Mouse (Mus musculus): ENCODE measurements around the gene Acsl1. TPM values are rescaled to one million over a fixed set of nuclear protein-coding genes. Genes with fewer than 3 reads are reported as not detected.

Gene Acsl1
- polyA plus RNA-seq, 1 experiment, result 23.0 TPM

DNA sequence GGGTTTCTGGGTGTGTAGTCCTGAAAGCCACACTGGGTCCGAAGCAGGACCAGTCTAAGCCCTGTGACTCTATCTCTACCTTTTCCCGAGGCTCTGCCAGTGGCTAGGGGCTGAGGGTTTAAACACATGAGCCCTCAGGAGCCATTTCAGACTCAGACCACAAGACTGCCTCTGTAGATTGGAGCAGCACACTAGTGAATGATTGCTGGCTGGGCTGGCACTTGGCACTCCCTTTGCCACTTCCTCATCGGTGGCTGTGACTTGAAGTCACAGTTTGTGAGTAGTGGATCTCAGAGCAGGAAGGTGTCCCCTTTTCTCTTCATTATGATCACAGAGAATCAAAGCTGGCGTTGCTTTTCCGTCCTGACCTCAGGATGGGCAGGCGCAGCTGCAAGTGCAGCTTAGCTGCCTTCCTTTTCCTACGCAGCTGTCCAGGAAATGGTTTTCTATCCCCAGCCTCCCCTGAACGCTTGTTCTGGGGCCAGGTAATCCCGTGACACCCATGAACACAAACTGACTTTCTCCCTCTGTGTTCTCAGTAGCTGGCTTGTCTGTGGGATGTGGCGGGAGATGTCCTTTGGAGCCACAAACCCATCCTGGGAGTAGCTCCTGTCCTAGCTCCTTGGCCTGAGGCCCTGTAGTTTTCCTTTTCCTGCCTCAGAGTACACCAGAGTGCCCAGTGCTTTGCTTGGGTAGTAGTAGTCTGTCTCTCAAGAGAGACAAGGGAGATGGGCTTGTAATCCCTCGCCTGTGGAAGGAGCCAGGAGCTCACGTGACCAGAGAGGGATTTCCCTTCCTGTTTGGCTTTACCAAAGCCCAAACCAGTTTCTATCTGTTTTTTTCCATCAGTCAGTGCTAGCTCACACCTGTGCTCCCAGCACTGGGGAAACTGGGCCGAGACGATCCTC is 37.9 kb downstream of the Acsl1 start:
- Histone ChIP-seq H3K4me1 (ENCODE audit: control insufficient read depth, insufficient read depth, insufficient read length, low read length) (no peaks in the 10 kb centered on the region), H3K27me3 (ENCODE audit: control insufficient read depth, insufficient read depth, low read length) (no peaks in the 10 kb centered on the region), H3K27ac (ENCODE audit: insufficient read depth, low read depth, low read length) (no peak overlapping the region), H3K36me3 (ENCODE audit: control insufficient read depth, insufficient read depth, low read length) (peaks cover 30% of the 10 kb centered on the region), H3K4me3 (ENCODE audit: low read depth, low read length) (no peak overlapping the region)
- WGBS, result 72% methylated on average over 14 of the region's 14 CpGs
- TF ChIP-seq CTCF (IDR thresholded peaks at IDR 0.05; ENCODE audit: extremely low read depth, insufficient read length, insufficient replicate concordance, low read depth, low read length) (no peak), POLR2A (IDR thresholded peaks at IDR 0.05; ENCODE audit: low read depth, low read length) (no peak)

DNA sequence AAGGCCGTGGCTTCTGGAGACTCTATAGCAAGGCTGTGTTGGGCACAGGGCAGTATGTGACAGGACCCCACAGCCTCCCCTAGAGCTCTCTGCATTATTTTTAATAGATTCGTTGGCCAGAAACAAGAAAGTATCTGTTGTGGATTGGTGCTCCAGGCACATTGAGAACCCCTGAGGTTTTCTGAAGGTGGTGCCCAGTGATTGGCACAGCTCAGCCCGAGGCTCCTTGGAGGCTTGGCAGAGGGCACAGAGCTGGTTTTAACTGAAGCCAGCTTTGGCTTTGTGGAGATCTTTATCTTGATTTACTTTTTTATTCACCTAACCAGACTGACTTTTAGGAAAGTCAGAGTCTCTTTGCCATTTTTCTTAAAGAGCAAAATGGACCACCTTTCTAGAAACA is 38.6 kb downstream of the Acsl1 start:
- 86% methylated on average over 3 of the region's 3 CpGs for WGBS
- H3K27ac ChIP-seq (ENCODE audit: insufficient read depth, low read depth, low read length), result no peak overlapping the region

DNA sequence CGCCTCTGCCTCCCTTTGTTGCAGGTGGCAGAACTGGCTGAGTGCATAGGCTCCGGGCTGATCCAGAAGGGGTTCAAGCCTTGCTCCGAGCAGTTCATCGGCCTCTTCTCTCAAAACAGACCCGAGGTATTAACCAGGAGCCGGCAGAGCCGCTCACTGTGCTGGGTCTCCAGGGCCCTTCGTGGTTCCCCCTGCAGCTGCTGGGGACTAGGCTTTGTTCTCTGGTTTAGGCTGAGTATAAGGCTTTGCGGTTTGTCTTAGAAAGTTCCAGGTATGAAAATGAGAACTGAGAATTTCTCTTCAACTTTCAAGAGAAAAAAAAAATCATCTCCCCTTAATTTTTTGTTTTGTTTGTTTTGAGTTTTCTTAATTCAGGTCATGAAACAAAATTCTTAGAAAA is 40.5 kb downstream of the Acsl1 start:
- 88% methylated on average over 9 of the region's 9 CpGs for WGBS
- peaks cover 28% of the 10 kb centered on the region for H3K36me3 ChIP-seq (ENCODE audit: control insufficient read depth, insufficient read depth, low read length)
- no peaks in the 10 kb centered on the region for H3K27me3 ChIP-seq (ENCODE audit: control insufficient read depth, insufficient read depth, low read length)
- H3K4me1 ChIP-seq (ENCODE audit: control insufficient read depth, insufficient read depth, insufficient read length, low read length), result no peaks in the 10 kb centered on the region
- TF ChIP-seq CTCF (IDR thresholded peaks at IDR 0.05; ENCODE audit: extremely low read depth, insufficient read length, insufficient replicate concordance, low read depth, low read length), result no peak
- TF ChIP-seq POLR2A (IDR thresholded peaks at IDR 0.05; ENCODE audit: low read depth, low read length), result no peak
- no peak overlapping the region for H3K4me3 ChIP-seq (ENCODE audit: low read depth, low read length)
- H3K27ac ChIP-seq (ENCODE audit: insufficient read depth, low read depth, low read length), result no peak overlapping the region

More for the DNA sequence above, 38.6 kb downstream of the Acsl1 start:
- no peaks in the 10 kb centered on the region for H3K27me3 ChIP-seq (ENCODE audit: control insufficient read depth, insufficient read depth, low read length)
- peaks cover 33% of the 10 kb centered on the region for H3K36me3 ChIP-seq (ENCODE audit: control insufficient read depth, insufficient read depth, low read length)
- no peaks in the 10 kb centered on the region for H3K4me1 ChIP-seq (ENCODE audit: control insufficient read depth, insufficient read depth, insufficient read length, low read length)
- no peak for TF ChIP-seq CTCF (IDR thresholded peaks at IDR 0.05; ENCODE audit: extremely low read depth, insufficient read length, insufficient replicate concordance, low read depth, low read length)
- TF ChIP-seq POLR2A (IDR thresholded peaks at IDR 0.05; ENCODE audit: low read depth, low read length), result no peak
- no peak overlapping the region for H3K4me3 ChIP-seq (ENCODE audit: low read depth, low read length)

DNA sequence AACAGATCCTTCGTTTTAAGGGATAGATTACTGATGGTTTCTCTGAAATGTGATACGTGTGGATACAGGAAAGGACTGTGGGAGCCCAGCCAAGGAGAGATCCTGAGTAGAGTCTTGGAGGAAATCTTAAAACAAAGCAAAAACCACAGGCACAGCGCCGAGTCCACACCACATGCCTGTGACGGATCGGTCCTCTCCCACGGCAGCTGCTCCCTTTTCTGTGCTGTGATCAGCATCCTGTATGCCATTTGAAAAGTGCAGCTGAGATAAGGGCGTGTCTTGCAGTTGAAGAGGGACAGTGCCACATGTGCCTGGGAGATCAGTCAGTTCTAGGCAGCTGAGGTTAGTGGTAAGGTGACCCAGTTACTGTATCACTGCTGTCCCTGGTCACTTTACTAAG is 41.7 kb downstream of the Acsl1 start:
- TF ChIP-seq CTCF (IDR thresholded peaks at IDR 0.05; ENCODE audit: extremely low read depth, insufficient read length, insufficient replicate concordance, low read depth, low read length) (no peak), POLR2A (IDR thresholded peaks at IDR 0.05; ENCODE audit: low read depth, low read length) (no peak)
- Histone ChIP-seq H3K27me3 (ENCODE audit: control insufficient read depth, insufficient read depth, low read length) (no peaks in the 10 kb centered on the region), H3K27ac (ENCODE audit: insufficient read depth, low read depth, low read length) (no peak overlapping the region), H3K4me1 (ENCODE audit: control insufficient read depth, insufficient read depth, insufficient read length, low read length) (no peaks in the 10 kb centered on the region), H3K4me3 (ENCODE audit: low read depth, low read length) (no peak overlapping the region), H3K36me3 (ENCODE audit: control insufficient read depth, insufficient read depth, low read length) (peaks cover 33% of the 10 kb centered on the region)
- 74% methylated on average over 8 of the region's 8 CpGs for WGBS

DNA sequence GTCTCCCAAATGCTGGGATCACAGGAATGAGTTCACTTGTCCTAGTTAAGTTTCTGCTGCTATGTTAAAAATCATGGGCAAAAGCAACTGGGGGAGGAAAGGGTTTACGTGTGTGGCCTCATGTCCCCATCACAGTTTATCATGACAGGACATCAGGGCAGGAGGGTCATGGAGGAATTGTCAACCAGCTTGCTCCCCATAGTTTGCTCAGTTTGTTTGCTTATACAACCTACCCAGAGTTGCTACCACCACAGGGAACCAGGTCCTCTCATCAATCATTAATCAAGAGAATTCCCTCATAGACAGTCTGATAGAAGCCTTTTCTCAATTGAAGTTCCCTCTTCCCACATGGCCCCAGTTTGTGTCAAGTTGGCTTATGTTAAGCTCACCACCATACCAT is 43.2 kb downstream of the Acsl1 start:
- H3K27me3 ChIP-seq (ENCODE audit: control insufficient read depth, insufficient read depth, low read length), result no peaks in the 10 kb centered on the region
- H3K36me3 ChIP-seq (ENCODE audit: control insufficient read depth, insufficient read depth, low read length), result peaks cover 32% of the 10 kb centered on the region
- H3K27ac ChIP-seq (ENCODE audit: insufficient read depth, low read depth, low read length), result no peak overlapping the region
- WGBS, result 97% methylated on average over 1 of the region's 1 CpGs
- TF ChIP-seq POLR2A (IDR thresholded peaks at IDR 0.05; ENCODE audit: low read depth, low read length), result no peak
- no peak for TF ChIP-seq CTCF (IDR thresholded peaks at IDR 0.05; ENCODE audit: extremely low read depth, insufficient read length, insufficient replicate concordance, low read depth, low read length)
- no peak overlapping the region for H3K4me3 ChIP-seq (ENCODE audit: low read depth, low read length)
- H3K4me1 ChIP-seq (ENCODE audit: control insufficient read depth, insufficient read depth, insufficient read length, low read length), result no peaks in the 10 kb centered on the region

DNA sequence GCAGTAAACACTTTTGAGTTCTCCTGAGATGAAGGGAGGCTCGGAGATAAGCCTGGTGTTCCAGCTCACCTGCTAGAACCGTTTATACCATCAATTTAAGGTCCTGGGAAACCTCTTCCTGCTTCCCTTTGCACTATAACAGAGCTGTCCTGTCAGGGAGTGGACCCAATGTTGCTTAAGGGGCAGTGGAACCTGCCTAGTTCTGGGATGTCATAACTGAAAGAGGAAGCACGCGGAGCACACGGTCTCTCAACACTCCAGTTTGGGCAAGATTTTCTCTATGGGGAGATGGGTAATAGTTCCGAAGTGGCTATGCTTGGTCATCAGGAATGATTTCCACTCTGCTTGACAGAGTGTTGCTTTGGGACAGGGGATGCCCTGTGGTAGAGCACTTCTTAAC is 49.8 kb downstream of the Acsl1 start:
- H3K36me3 ChIP-seq (ENCODE audit: control insufficient read depth, insufficient read depth, low read length), result peaks cover 41% of the 10 kb centered on the region
- no peak for TF ChIP-seq CTCF (IDR thresholded peaks at IDR 0.05; ENCODE audit: extremely low read depth, insufficient read length, insufficient replicate concordance, low read depth, low read length)
- no peak for TF ChIP-seq POLR2A (IDR thresholded peaks at IDR 0.05; ENCODE audit: low read depth, low read length)
- H3K27me3 ChIP-seq (ENCODE audit: control insufficient read depth, insufficient read depth, low read length), result no peaks in the 10 kb centered on the region
- H3K4me1 ChIP-seq (ENCODE audit: control insufficient read depth, insufficient read depth, insufficient read length, low read length), result no peaks in the 10 kb centered on the region
- H3K27ac ChIP-seq (ENCODE audit: insufficient read depth, low read depth, low read length), result no peak overlapping the region
- 78% methylated on average over 6 of the region's 6 CpGs for WGBS
- H3K4me3 ChIP-seq (ENCODE audit: low read depth, low read length), result no peak overlapping the region

DNA sequence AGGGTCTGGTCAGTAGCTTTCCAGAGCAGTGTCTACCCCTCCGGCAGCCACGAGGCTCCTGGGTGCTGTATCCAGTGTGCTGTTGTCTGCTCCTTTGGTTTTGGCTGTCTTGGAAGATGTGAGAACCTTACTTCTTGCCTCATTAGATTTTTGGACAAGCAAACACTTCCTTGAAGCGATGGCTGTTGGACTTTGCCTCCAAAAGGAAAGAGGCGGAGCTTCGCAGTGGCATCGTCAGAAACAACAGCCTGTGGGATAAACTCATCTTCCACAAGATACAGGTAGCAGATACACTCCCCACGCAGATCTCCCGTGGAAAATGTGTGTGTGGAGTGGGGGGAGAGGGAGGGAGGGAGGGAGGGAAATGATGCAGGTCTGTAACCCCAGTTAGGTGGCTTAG is 55.3 kb downstream of the Acsl1 start:
- Histone ChIP-seq H3K4me3 (ENCODE audit: low read depth, low read length) (no peak overlapping the region), H3K4me1 (ENCODE audit: control insufficient read depth, insufficient read depth, insufficient read length, low read length) (peaks cover 5% of the 10 kb centered on the region; the same call in 1 of the 2 replicates), H3K27me3 (ENCODE audit: control insufficient read depth, insufficient read depth, low read length) (no peaks in the 10 kb centered on the region), H3K27ac (ENCODE audit: insufficient read depth, low read depth, low read length) (no peak overlapping the region), H3K36me3 (ENCODE audit: control insufficient read depth, insufficient read depth, low read length) (peaks cover 44% of the 10 kb centered on the region)
- WGBS, result 40% methylated on average over 8 of the region's 8 CpGs
- TF ChIP-seq CTCF (IDR thresholded peaks at IDR 0.05; ENCODE audit: extremely low read depth, insufficient read length, insufficient replicate concordance, low read depth, low read length) (no peak), POLR2A (IDR thresholded peaks at IDR 0.05; ENCODE audit: low read depth, low read length) (no peak)
